Mouse (Mus musculus) gastrocnemius, postnatal 4 days (tissue): ENCODE results near the gene Lad1. TPM values are rescaled to one million over a fixed set of nuclear protein-coding genes. Genes with fewer than 3 reads are reported as not detected.
A peak's percentile ranks its signal among the peaks of the same experiment; 100 is the strongest.

ENCODE experiments used
- DNase-seq, 2 experiments: peaks; one replicate each; pipeline ENCODE4 v3.0.0; 2021 to 2022; ENCODE audit warnings: low spot score in 2 of 2, mixed read lengths in 2 of 2
- total RNA-seq, 2 experiments: library from RNA; stranded (reverse); gene quantifications; 2 replicates each; pipeline ENCODE4 v1.2.3; 2021

Gene Lad1
- total RNA-seq, 2 experiments from 2014 or later: 0.39 to 0.44 TPM

- DNase-seq: no peak
Observed at GRCm38 (mm10) chr1:135800192-135800950, 18.0 kb upstream of the Lad1 start.

DNA sequence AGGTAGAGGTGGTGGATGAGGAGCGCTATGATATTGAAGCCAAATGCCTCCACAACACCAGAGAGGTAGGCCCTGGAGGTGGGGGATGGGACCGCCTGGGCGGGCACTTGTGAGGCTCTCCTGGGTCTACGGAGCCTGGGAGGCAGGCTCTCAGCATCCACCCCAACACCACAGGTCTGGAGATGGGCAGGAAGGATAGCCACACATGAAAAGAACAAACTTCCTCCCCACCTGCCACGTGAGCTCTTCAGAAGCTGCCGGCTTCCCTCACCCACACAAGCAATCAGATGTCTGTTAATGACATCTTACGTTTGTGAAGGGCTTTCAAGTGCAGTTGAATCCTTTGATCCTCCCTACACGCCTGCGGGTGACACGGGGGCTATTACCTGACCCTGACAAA lies 10.9 kb upstream of the Lad1 start:
- DNase-seq: no peak

DNA sequence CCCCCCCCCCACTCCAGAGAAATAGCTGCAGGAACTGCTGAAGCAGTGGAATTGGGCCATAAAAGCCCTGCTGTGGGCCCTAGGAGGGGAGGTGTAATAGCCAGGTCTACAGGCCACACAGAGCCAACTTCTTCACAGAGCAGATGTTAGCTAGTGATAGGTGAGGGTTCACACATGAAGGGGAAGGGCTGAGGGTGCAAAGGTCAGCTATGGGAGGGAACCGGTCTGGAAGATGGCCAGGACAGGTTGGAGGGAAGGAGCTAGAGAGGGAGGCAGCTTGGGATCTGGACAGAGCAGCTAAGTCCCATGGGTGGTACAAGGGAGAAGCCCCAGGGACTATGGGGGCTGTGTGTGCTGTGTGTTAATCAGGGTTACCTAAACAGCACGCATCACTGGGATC lies 8.2 kb upstream of the Lad1 start:
- no peak for DNase-seq

DNA sequence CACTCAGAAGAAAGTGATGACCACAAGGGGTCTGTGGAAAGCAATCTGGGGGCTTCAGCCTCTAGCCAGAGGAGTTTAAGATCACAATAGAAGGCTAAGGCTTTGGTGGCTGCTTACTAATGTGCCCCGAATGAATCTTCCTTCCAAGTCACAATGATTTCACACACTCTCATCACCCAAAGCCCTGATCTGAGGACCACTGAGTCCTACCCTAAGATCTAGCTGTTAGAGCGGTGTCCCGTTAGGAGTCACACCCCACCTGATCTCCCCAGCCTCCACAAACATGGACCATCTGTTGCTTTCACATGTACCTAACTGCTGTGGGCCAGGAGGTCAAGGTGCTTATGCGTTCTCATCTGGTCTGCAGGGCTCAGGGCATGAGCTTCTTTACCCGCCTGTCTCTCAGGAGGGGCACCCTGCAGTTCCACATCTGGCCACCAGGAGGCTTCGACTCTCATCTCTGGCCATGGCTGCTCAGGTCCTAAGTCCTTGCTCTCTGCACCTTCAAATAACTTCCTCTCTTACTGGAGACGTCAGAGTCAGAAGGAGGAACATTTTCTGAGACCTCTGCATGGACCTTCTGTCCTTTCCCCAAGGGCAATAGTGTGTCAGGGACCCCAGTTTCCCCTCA lies 7.3 kb upstream of the Lad1 start:
- DNase-seq: peak; percentile 73 to 82

DNA sequence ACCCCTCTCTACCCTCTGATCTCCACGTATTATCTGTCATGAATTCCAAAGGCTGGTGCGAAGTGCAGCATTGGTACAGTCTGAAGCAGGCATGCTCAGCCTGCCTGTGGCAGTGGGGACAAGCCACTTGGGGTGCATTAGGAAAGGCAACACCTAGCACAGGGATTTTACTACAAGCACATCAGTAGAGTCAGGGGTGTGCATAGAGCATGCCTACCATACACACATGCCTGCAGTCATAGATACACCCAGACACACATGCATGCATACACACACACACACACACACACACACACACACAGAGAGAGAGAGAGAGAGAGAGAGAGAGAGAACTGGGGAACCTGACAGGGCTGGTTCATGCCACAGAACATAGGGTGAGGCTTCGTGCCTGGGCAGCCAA lies 6.2 kb upstream of the Lad1 start:
- DNase-seq: no peak

- no peak for DNase-seq
Observed at GRCm38 (mm10) chr1:135812618-135813017, 5.8 kb upstream of the Lad1 start.

- DNase-seq: no peak
Observed at GRCm38 (mm10) chr1:135813071-135813470, 5.3 kb upstream of the Lad1 start.

- no peak for DNase-seq
Observed at GRCm38 (mm10) chr1:135813687-135814395, 4.6 kb upstream of the Lad1 start.

GRCm38 (mm10) chr1:135814531-135814930 lies 3.9 kb upstream of the Lad1 start:
- DNase-seq: no peak

DNA sequence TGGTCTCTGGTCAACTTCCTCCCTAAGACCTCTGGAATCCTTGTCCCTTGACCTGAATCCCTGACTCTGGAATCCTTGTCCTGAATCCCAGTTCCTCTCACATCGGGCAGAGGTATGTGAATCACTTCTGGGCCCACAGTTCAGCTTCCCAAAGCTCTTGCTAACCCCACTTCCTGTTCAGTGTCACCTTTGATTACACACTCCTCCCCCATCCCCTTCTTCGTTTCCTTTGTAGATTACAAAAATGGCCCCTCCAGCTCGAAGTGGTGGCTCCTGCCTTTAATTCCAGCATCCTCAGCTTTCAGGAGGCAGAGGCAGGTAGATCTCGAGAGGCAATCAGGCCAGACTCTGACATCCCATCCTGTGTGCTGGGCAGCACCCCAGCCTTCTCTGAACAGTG lies 803 bp upstream of the Lad1 start:
- DNase-seq: no peak

DNA sequence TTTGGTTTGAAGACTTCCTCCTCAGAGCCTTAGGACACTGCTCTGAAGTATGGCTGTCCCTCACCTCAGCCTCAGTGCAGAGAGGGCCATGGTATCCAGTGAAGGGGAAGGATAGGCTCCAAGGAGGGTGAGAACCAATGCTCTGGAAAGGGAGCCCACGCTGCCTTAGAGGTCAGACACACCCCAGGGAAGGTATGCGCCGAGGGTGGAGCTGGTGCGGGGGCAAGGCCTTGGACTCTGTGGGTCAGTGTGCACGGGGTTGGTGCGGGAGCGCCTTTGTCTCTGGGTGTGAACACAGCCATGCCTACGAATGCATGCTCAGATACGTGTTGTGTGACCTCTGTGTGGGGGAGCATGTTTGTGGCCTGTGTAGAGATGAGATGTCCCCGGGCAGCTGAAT lies 1.7 kb downstream of the Lad1 start:
- no peak for DNase-seq

DNA sequence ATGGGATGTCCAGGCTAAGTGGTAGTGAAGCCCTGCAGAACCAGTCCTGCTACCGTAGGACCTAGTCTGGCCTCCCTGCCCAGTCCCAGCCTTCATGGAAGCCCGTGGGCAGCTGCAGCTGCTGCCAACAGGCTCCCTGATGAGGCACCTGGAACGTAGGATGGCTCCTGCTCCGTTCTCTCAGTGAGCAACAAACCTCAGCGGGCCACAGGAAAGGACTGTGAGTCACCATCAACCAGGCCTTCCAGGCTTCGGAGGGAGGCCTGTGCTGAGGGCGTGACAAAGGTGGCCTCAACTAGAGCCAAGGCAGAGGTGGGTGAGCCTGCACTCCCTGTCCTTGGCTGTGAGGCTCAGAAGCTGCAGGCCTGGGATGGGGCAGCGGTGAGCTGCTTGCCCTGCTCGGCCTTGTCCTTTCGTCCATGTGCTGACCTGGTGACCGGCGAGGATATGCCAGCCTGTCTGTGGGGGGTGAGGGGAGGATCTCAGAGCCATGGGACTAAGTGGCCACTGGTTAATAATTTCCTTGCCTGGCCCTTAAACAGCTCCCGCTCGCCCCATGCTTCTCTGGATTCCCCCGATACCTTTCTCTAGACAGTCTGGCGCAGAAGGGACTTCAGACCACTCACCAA lies 2.5 kb downstream of the Lad1 start:
- no peak for DNase-seq

DNA sequence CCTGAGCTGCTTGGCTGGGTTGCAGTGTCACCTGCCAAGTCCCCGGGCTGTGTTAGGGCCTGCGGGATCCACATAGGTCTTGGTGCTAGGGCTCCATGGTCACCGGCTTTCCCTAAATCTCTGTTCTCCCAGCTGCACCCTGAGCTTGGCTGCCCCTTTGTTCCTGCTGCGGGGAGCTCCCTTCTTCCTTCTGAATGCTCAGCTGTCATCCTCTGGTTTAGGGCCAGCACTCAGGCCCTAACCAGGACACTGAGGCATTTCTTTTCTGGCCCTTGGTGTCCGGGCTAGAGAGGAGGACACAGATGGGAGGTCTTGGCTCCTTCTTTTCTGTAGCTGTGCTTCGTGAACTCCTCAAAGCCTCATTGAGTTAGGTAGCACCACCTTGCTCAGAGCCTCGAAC lies 3.4 kb downstream of the Lad1 start:
- no peak for DNase-seq

DNA sequence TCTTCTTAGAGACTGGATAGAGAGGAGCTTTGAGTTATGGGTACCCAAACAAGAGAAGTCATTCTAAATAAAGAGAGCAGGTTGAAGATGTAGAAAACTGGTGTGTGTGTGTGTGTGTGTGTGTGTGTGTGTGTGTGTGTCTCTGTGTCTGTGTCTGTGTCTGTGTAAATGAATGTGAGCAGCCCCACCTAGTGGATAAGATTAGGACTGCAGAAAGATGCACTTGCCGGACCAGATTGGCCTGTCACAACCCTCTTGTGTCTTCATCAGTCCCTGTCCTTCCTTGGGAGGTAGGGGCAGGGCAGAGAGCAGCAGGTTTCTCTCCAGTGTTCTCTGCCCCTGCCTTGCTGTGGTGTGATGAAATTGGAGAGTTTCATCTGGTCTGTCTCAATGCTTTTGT lies 10.5 kb downstream of the Lad1 start:
- DNase-seq: no peak

DNA sequence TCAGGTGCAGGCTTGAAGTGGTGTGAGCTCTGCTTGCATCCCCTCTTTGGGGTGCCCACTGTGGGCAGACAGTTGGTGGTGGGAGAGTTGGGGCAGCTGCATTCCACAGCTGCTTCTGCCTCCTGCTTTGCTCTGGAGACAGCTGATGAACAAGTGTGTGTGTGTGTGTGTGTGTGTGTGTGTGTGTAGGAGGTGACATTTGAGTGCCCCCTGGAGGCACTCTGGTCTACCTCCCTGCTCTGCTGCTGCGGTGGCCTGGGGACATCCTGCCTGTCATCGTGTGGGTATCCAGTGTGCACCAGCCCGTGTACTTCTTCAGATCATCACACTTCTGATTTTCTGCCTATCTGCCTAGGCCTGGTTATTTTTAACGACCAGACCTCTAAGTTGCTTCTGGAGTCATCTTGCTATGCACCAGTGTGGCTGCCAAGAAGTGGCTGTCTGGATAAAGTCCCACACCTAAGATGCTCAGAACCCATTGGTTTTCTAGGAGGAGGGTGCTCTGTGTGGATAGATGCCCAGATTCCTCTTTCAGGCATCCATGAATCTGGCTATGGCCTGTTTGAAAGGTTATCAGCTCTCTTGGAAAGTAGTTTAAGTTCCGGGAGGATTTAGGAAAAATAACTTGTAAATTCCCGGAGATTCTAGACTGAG lies 15.9 kb downstream of the Lad1 start:
- no peak for DNase-seq

- no peak for DNase-seq
Observed at GRCm38 (mm10) chr1:135834983-135835382, 16.6 kb downstream of the Lad1 start.

GRCm38 (mm10) chr1:135835716-135836483 lies 17.5 kb downstream of the Lad1 start, which contains the start of gene Tnnt2:
TSS of gene Tnnt2 (plus strand) at chr1:135836354.
- DNase-seq: no peak

GRCm38 (mm10) chr1:135838626-135839025 lies 20.2 kb downstream of the Lad1 start:
- DNase-seq: no peak

DNA sequence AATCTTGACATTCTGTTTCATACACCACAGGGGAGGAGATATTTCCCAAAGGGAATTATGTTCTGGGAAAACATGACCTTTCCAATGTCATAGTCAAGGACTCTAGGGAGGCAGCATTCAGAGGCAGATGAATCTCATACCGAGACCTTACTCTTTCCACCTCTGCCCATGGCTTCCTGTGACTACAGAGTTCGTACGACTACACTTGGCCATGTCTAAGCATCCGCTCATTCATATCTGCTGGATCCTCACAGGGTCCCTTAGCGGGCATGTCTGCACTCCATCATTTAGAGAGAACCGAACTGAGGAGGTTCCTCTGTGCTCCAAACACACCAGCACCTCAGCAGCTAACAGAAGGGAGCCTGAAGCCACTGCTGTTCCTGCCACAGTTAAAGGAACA lies 20.7 kb downstream of the Lad1 start:
- DNase-seq: no peak

GRCm38 (mm10) chr1:135840675-135841395 lies 22.4 kb downstream of the Lad1 start:
- no peak for DNase-seq
